Mouse (Mus musculus) cerebellum, adult 18-20 months (tissue): Measurements from ENCODE around the gene Tifa.

ENCODE experiments used
- DNase-seq, 2 experiments: peaks; one replicate each; pipeline ENCODE4 v3.0.0; 2021

Gene Tifa

GRCm38 (mm10) chr3:127871575-127871974 is 82.0 kb downstream of the Tifa start:
- no peak for DNase-seq

DNA sequence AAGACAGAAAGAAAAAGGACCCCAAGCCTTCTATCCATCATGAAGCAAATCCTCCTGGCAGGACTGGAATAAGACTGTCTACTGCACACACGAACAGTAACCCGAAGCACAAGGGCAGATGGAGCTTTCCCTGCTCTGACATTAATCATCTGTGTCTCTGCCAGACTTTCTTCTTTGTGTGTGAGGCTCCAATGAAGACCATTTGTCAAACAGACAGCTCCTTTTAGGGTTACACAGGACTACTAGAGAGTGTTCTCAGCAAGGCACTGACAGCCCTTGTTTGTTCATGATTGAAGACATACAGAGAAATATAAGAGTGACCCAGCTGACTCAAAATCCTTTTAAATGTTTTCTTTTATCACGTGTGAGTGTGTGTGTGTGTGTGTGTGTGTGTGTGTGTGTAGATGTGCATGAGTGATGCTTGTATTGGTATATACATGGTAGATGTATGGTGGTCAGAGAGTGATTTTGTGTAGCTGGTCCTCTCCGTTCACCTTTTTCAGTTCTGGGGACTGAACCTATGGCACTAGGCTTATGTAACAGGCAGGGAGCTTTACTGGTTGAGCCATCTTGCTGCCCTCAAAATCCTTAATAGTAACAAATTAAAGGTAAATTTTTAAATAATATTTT is 84.8 kb downstream of the Tifa start:
- no peak for DNase-seq

DNA sequence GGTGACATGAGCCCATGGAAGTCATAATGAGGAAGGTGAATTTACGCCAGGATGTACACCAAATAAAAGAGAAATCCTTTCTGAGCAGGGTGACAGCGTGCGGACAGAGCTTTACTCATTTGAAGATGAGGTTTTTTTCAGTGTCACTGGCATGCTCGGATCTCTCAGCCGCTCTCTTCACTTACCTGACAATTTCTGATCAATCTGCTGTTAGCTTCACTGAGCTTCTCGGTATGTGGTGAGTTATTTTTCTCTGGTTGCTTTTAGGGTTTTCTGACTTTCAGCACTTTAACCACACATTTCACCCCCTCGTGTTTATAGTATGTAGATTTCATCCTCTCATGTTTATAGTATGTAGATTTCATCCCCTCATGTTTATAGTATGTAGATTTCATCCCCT is 85.5 kb downstream of the Tifa start:
- no peak for DNase-seq

- no peak for DNase-seq
Measured at GRCm38 (mm10) chr3:127875509-127875908, 85.9 kb downstream of the Tifa start.

DNA sequence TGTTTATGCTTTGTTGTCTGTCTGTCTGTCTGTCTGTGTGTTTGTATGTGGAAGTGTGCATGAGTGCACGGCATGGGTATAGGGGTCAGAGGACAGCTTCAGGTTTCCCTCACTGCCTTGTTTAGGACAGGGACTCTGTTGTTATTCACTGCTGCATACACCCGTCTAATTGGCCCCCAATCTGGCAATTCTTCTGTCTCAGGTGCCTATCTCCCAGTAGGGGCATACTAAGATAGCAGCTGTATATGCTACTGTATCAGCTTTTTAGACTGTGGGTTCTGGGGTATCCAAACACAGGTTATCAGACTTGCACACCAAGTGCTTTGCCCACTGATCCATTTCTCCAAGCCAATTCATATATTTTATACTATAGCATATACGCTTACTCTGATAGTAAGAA is 90.4 kb downstream of the Tifa start:
- DNase-seq = no peak

GRCm38 (mm10) chr3:127881684-127882083 is 92.1 kb downstream of the Tifa start:
- DNase-seq = no peak
